Mouse (Mus musculus) heart, adult 2 months (tissue): ENCODE results near the gene Ldhc.
A peak's percentile ranks its signal among the peaks of the same experiment; 100 is the strongest.

Source experiments
- CTCF ChIP-seq: fragments of 200-600 bp; IDR thresholded peaks from 2 replicates; pipeline ENCODE4 v1.8.1; 2022; ENCODE audit warnings: antibody characterized with exemption, mild to moderate bottlenecking, moderate library complexity
- EP300 ChIP-seq: fragments of 200-500 bp; IDR thresholded peaks from 2 replicates; pipeline ENCODE4 v1.6.1; 2011; ENCODE audit warnings: low read depth, low read length, control low read depth; ENCODE audit not compliant: insufficient read depth
- POLR2A ChIP-seq: fragments of 200-500 bp; IDR thresholded peaks from 2 replicates; pipeline ENCODE4 v1.6.1; 2011; ENCODE audit warnings: mild to moderate bottlenecking, low read depth, low read length, control low read depth; ENCODE audit not compliant: insufficient read depth

- TF ChIP-seq CTCF (peak; percentile 50), POLR2A (peak; percentile 35; the same call in 1 of the 2 replicates), EP300 (no peak)
These were observed 14.3 kb upstream of the Ldhc start for GRCm38 (mm10) chr7:46846486-46847244.
